Mouse (Mus musculus): Measurements from ENCODE around the gene Myo19. TPM values are rescaled to one million over a fixed set of nuclear protein-coding genes. Genes with fewer than 3 reads are reported as not detected.

The Myo19 gene
- polyA plus RNA-seq, 1 experiment from 2014 or later, result 16.4 TPM

DNA sequence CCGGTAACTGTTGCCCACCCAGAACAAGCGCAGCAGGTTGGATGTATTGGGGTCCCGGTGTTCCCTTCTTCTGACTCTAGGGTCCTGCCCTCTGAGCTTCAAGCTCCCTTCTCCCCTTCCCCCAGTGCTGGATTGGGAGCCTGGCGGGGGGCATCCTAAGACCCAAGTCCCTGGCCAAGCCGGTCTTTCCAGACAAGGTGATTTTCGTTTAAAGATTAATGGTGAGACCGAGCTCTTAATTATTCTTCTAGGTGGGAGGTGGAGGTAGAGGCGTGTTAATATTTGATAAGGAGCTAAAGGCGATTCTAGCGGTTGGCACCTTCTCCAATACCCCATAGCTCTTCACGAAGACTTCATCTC is 78.3 kb downstream of the Myo19 start:
- Histone ChIP-seq H3K4me1 (peaks cover 30% of the 10 kb centered on the region), H3K27ac (no peak overlapping the region), H3K4me3 (peak overlapping the region; percentile 45), H3K36me3 (no peaks in the 10 kb centered on the region), H3K9me3 (replicated peaks) (no peaks in the 10 kb centered on the region), H3K27me3 (ENCODE audit: low read depth, poor library complexity, severe bottlenecking) (peaks cover 46% of the 10 kb centered on the region)
- DNase-seq (ENCODE audit: low spot score), result no peak
- 3% methylated on average over 11 of the region's 11 CpGs for WGBS

DNA sequence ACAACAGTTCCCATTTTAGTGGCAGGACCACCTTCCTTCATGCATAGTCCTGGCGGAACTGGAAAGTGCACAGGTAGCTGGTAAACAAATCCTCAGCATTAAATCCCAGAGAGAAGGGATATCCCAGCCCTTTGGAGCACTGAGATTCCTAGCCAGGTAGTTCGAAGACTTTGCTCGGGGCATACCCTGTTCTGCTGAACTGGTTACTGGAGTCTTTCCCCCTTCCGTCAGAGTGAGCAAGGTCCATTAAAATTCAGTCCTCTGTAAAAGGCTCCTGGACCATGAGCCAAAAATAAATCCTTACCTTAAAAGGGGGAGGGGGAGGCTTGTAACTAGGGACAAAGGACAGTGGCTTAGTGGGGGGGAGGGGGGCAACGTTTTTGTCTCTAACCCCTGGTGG is 79.2 kb downstream of the Myo19 start:
- Histone ChIP-seq H3K36me3 (no peaks in the 10 kb centered on the region), H3K27me3 (ENCODE audit: low read depth, poor library complexity, severe bottlenecking) (peaks cover 46% of the 10 kb centered on the region), H3K27ac (no peak overlapping the region), H3K9me3 (replicated peaks) (no peaks in the 10 kb centered on the region), H3K4me3 (no peak overlapping the region), H3K4me1 (peaks cover 30% of the 10 kb centered on the region)
- DNase-seq (ENCODE audit: low spot score), result no peak
- WGBS, result 39% methylated on average over 5 of the region's 5 CpGs

DNA sequence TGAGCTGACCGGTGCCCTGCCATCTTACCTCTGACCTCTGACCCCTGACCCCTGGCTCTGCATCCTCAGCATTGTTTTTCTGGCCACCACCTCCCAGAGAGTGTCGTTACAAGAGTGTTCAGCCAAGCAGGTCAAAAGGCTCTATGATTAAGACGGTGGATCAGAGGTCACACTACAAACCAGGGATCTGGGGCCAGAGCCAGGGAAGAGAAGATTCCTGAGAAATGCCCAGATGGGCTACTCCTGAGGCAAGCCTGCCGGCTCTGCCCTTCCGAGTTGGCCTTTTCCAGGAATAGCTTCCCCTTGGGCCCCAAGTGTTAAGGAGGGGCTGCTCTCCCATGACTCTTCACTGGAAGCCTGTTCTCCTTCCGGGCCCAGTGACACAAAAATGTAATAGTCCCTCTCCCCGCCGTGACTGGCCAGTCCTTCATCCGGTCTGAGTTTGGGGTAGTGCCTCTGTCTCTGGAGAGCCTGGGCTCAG is 79.8 kb downstream of the Myo19 start:
- Histone ChIP-seq H3K4me1 (peaks cover 30% of the 10 kb centered on the region), H3K27me3 (ENCODE audit: low read depth, poor library complexity, severe bottlenecking) (peaks cover 46% of the 10 kb centered on the region), H3K4me3 (0 out of 2 replicates have a peak overlapping the region, but pooled peaks have one; percentile 11), H3K27ac (peak overlapping the region; percentile 50), H3K36me3 (no peaks in the 10 kb centered on the region), H3K9me3 (replicated peaks) (no peaks in the 10 kb centered on the region)
- WGBS, result 5% methylated on average over 9 of the region's 9 CpGs
- DNase-seq (ENCODE audit: low spot score), result no peak

DNA sequence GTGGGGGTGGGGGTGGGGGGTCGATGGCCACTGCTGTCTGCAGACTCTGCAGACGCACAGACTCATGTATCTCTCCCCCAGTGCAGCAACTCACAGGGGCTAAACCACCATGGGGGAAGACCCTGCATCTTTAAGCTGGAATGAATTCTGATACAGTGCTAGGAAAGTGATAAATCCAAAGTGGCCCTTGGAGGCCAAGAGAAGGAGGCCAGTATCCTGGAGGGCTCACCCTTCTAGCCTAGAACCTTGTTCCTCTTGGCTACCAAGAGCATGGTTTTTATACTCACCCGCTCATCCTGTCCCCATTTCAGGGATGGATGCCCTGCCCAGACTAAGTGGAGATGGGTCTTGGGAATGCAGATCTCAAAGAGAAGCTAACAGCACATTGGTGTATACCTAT is 80.3 kb downstream of the Myo19 start:
- no peaks in the 10 kb centered on the region for H3K36me3 ChIP-seq
- peaks cover 46% of the 10 kb centered on the region for H3K27me3 ChIP-seq (ENCODE audit: low read depth, poor library complexity, severe bottlenecking)
- H3K9me3 ChIP-seq (replicated peaks), result no peaks in the 10 kb centered on the region
- no peak for DNase-seq (ENCODE audit: low spot score)
- peaks cover 30% of the 10 kb centered on the region for H3K4me1 ChIP-seq
- WGBS, result 42% methylated on average over 3 of the region's 3 CpGs
- 0 out of 2 replicates have a peak overlapping the region, but pooled peaks have one; percentile 11 for H3K4me3 ChIP-seq
- H3K27ac ChIP-seq, result peak overlapping the region; percentile 50

DNA sequence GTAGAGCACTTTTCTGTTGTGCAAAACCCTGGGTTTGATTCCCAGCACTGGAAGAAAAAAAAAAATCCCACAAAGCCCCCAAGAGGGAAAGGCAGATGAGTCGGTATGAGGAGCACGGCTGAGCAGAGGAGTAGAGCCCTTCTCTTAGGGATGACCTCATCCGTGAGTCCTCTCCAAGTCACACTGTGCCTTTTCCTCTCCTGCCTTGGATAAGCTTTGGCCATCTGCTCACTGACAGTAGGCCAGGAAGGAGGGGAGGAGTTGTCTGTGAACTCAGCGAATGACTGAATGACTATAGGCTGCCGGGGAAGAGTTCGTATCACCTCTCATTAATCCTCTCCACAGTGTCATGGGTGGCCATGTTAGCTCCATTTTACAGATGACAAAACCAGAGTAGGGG is 80.8 kb downstream of the Myo19 start:
- no peak overlapping the region for H3K4me3 ChIP-seq
- no peaks in the 10 kb centered on the region for H3K36me3 ChIP-seq
- H3K27me3 ChIP-seq (ENCODE audit: low read depth, poor library complexity, severe bottlenecking), result peaks cover 45% of the 10 kb centered on the region
- H3K27ac ChIP-seq, result no peak overlapping the region
- DNase-seq (ENCODE audit: low spot score), result no peak
- peaks cover 30% of the 10 kb centered on the region for H3K4me1 ChIP-seq
- 77% methylated on average over 6 of the region's 6 CpGs for WGBS
- H3K9me3 ChIP-seq (replicated peaks), result no peaks in the 10 kb centered on the region

Small RNAs within 50 kb of the gene (microRNA-seq; reads per million reads assigned to microRNA genes)
- not detected for gene Gm23564

Other genes starting within 250 kb of the Myo19 start
- 8.3 and 9.4 TPM in 2 replicates for gene Mrm1, start 60.6 kb upstream of the Myo19 start, polyA plus RNA-seq (2016; fragmentation: Nextera tagmentation; extraction: Ambion mirVana)
- 12.6 and 14.2 TPM in 2 replicates for gene Dhrs11, start 51.2 kb upstream of the Myo19 start, polyA plus RNA-seq (2016; fragmentation: Nextera tagmentation; extraction: Ambion mirVana)
- gene Ggnbp2, start 9.3 kb upstream of the Myo19 start, polyA plus RNA-seq (2016; fragmentation: Nextera tagmentation; extraction: Ambion mirVana), result 53.6 and 61.5 TPM in 2 replicates
- 2.1 and 3.1 TPM in 2 replicates for gene Pigw, start 137 bp downstream of the Myo19 start, polyA plus RNA-seq (2016; fragmentation: Nextera tagmentation; extraction: Ambion mirVana)
- gene Znhit3, start 36.2 kb downstream of the Myo19 start, polyA plus RNA-seq (2016; fragmentation: Nextera tagmentation; extraction: Ambion mirVana), result 91.5 and 103 TPM in 2 replicates
- gene Car4, start 77.6 kb downstream of the Myo19 start, polyA plus RNA-seq (2016; fragmentation: Nextera tagmentation; extraction: Ambion mirVana), result 0.20 and 0.97 TPM in 2 replicates